Mouse (Mus musculus) neural tube, embryonic 14.5 days (tissue): ENCODE results near the gene Trp53rkb. TPM values are rescaled to one million over a fixed set of nuclear protein-coding genes. Genes with fewer than 3 reads are reported as not detected.

ENCODE experiments used
- ATAC-seq: fragments of 200-750 bp; cut with Nextera tagmentation; 2 replicates; pipeline ENCODE4 v1.8.0; 2017; ENCODE audit warnings: low read depth, mild to moderate bottlenecking, moderate TSS enrichment, moderate library complexity
- H3K27ac ChIP-seq: fragments of 300-500 bp; sonication (generic); 2 replicates; pipeline ENCODE4 v1.5.1; 2014; ENCODE audit warnings: low read depth, mild to moderate bottlenecking, control low read depth, low read length, moderate library complexity, mixed read lengths
- H3K27me3 ChIP-seq: fragments of 300-500 bp; sonication (generic); 2 replicates; pipeline ENCODE4 v1.6.1; 2014; ENCODE audit warnings: low read length; ENCODE audit not compliant: control insufficient read depth, insufficient read depth
- H3K36me3 ChIP-seq: fragments of 300-500 bp; sonication (generic); 2 replicates; pipeline ENCODE4 v1.6.1; 2014; ENCODE audit warnings: low read length, mixed read lengths; ENCODE audit not compliant: control insufficient read depth, insufficient read depth
- H3K4me1 ChIP-seq: fragments of 300-500 bp; sonication (generic); 2 replicates; pipeline ENCODE4 v1.6.1; 2014; ENCODE audit warnings: low read length; ENCODE audit not compliant: control insufficient read depth, insufficient read depth
- H3K4me2 ChIP-seq: fragments of 300-500 bp; sonication (generic); 2 replicates; pipeline ENCODE4 v1.6.1; 2014; ENCODE audit warnings: mild to moderate bottlenecking, low read depth, low read length, control low read depth
- H3K4me3 ChIP-seq: fragments of 300-500 bp; sonication (generic); 2 replicates; pipeline ENCODE4 v1.5.1; 2014; ENCODE audit warnings: low read depth, low read length, control low read depth, mixed read lengths
- H3K9ac ChIP-seq: fragments of 300-500 bp; sonication (generic); replicated peaks from 2 replicates; pipeline ENCODE4 v1.6.1; 2014; ENCODE audit warnings: low read depth, mild to moderate bottlenecking, control low read depth, low read length, mixed read lengths
- H3K9me3 ChIP-seq: fragments of 300-500 bp; sonication (generic); 2 replicates; pipeline ENCODE4 v1.6.1; 2016; ENCODE audit warnings: low read length; ENCODE audit not compliant: control insufficient read depth
- WGBS: fragments of 180-500 bp; shearing (Covaris S2); extraction: QIAGEN DNeasy Blood & Tissue Kit; methylation state at CpG from one replicate; pipeline ENCODE4 v1.1.7; 2014; 5-methylcytosine and 5-hydroxymethylcytosine counted together
- polyA plus RNA-seq: library from polyadenylated mRNA; unstranded; fragments of >200 nt; fragmentation: Nextera tagmentation; extraction: Ambion mirVana; gene quantifications from 2 replicates; pipeline ENCODE4 v1.2.1, GENCODE M21; 2014

Trp53rkb gene
- polyA plus RNA-seq, 1 experiment from 2014 or later: 9.8 TPM

GRCm38 (mm10) chr2:166834796-166835195 is 42.5 kb downstream of the Trp53rkb start:
- Histone ChIP-seq H3K4me1 (no peaks in the 10 kb centered on the region), H3K36me3 (no peaks in the 10 kb centered on the region), H3K9me3 (no peaks in the 10 kb centered on the region), H3K27ac (no peak overlapping the region), H3K27me3 (no peaks in the 10 kb centered on the region), H3K9ac (no peak overlapping the region), H3K4me3 (no peak overlapping the region), H3K4me2 (no peak overlapping the region)
- no peak for ATAC-seq
- WGBS: 89% methylated on average over 4 of the region's 4 CpGs

DNA sequence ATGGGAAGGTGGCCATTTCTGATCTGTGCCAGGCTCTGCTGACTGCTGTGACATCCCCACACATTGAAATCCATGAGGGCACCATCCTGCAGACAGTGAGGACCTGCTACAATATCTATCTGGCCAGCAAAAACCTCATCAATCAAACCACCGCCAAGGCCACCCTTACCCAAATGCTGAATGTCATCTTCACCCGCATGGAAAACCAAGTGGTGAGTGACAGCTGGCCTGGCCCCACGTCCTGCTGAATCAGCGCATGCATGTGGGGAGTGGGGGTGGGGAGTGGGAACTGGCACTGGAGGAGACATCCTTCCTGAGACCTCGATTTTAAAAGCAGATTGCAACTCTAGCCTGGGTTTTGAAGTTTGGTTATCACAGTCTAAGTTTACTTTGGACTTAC is 43.2 kb downstream of the Trp53rkb start:
- WGBS: 80% methylated on average over 5 of the region's 5 CpGs
- Histone ChIP-seq H3K9ac (no peak overlapping the region), H3K27me3 (no peaks in the 10 kb centered on the region), H3K27ac (no peak overlapping the region), H3K4me1 (no peaks in the 10 kb centered on the region), H3K36me3 (no peaks in the 10 kb centered on the region), H3K9me3 (no peaks in the 10 kb centered on the region), H3K4me3 (no peak overlapping the region), H3K4me2 (no peak overlapping the region)
- no peak for ATAC-seq

GRCm38 (mm10) chr2:166841813-166842212 is 49.5 kb downstream of the Trp53rkb start:
- WGBS: 93% methylated on average over 4 of the region's 4 CpGs
- no peak overlapping the region for H3K27ac ChIP-seq
- no peaks in the 10 kb centered on the region for H3K4me1 ChIP-seq
- no peak overlapping the region for H3K4me3 ChIP-seq
- no peaks in the 10 kb centered on the region for H3K27me3 ChIP-seq
- ATAC-seq: no peak
- no peaks in the 10 kb centered on the region for H3K9me3 ChIP-seq
- no peak overlapping the region for H3K9ac ChIP-seq
- H3K4me2 ChIP-seq: no peak overlapping the region
- H3K36me3 ChIP-seq: peaks cover 5% of the 10 kb centered on the region; the same call in 1 of the 2 replicates

Other genes starting within 250 kb of the Trp53rkb start
- 25.9 and 29.4 TPM in 2 replicates for gene Prex1, start 78.7 kb upstream of the Trp53rkb start, polyA plus RNA-seq
- gene Arfgef2, start 13.1 kb downstream of the Trp53rkb start, polyA plus RNA-seq: 5.6 and 8.0 TPM in 2 replicates
- 117 and 121 TPM in 2 replicates for gene Cse1l, start 113.5 kb downstream of the Trp53rkb start, polyA plus RNA-seq
- 104 and 112 TPM in 2 replicates for gene Stau1, start 203.8 kb downstream of the Trp53rkb start, polyA plus RNA-seq
- 28.8 and 33.9 TPM in 2 replicates for gene Ddx27, start 222.7 kb downstream of the Trp53rkb start, polyA plus RNA-seq